Mouse (Mus musculus): ENCODE data around the gene Lrpprc. TPM values are rescaled to one million over a fixed set of nuclear protein-coding genes. Genes with fewer than 3 reads are reported as not detected.

The Lrpprc gene
- polyA plus RNA-seq, 1 experiment from 2014 or later = 72.4 TPM

GRCm38 (mm10) chr17:84688834-84689233, 101.8 kb downstream of the Lrpprc start:
- H3K27me3 ChIP-seq = no peaks in the 10 kb centered on the region
- in situ Hi-C loops (cut with MboI; ENCODE audit: low pct_unique_long_range_greater_than_20kb) = no loop called here
- TF ChIP-seq CTCF (IDR thresholded peaks at IDR 0.05) = no peak
- ChIA-PET CTCF (interaction anchor here (1.0 to 1.9 kb wide), 2 partner anchors 10 to 88 kb away, joined by 4 to 9 read pairs; no protein-coding TSS in a partner anchor), POLR2A (no interaction called here)
- DNase-seq (ENCODE audit: low read depth, low spot score) = no peak
- no peak for ATAC-seq

GRCm38 (mm10) chr17:84687994-84688393, 102.6 kb downstream of the Lrpprc start:
- DNase-seq (ENCODE audit: low read depth, low spot score) = no peak
- H3K27me3 ChIP-seq = no peaks in the 10 kb centered on the region
- ChIA-PET POLR2A (no interaction called here), CTCF (no interaction called here)
- ATAC-seq = no peak
- no peak for TF ChIP-seq CTCF (IDR thresholded peaks at IDR 0.05)
- in situ Hi-C loops (cut with MboI; ENCODE audit: low pct_unique_long_range_greater_than_20kb) = no loop called here

- in situ Hi-C loops (cut with MboI; ENCODE audit: low pct_unique_long_range_greater_than_20kb) = no loop called here
- ATAC-seq (peak; percentile 3), DNase-seq (ENCODE audit: low read depth, low spot score) (peak; percentile 43)
- POLR2A ChIA-PET = interaction anchor here (0.6 kb wide), 1 partner anchor 18 kb away, joined by 3 read pairs; no protein-coding TSS in a partner anchor
- no peak for TF ChIP-seq CTCF (IDR thresholded peaks at IDR 0.05)
- H3K27me3 ChIP-seq = no peaks in the 10 kb centered on the region
- CTCF ChIA-PET = interaction anchor here (1.2 to 2.2 kb wide), 2 partner anchors 10 to 14 kb away, joined by 3 to 8 read pairs; partner anchors contain the start of gene Abcg8
Measured at GRCm38 (mm10) chr17:84685286-84685685, 105.3 kb downstream of the Lrpprc start.

- in situ Hi-C loops (cut with MboI; ENCODE audit: low pct_unique_long_range_greater_than_20kb) = no loop called here
- ATAC-seq (no peak), DNase-seq (ENCODE audit: low read depth, low spot score) (no peak)
- POLR2A ChIA-PET = no interaction called here
- CTCF ChIA-PET = interaction anchor here (1.2 kb wide), 1 partner anchor 9 kb away, joined by 3 read pairs; the partner anchor contains the start of gene Abcg8
- TF ChIP-seq CTCF (IDR thresholded peaks at IDR 0.05) = no peak
- no peaks in the 10 kb centered on the region for H3K27me3 ChIP-seq
Measured at GRCm38 (mm10) chr17:84684284-84684683, 106.3 kb downstream of the Lrpprc start.

- no peak for ATAC-seq
- ChIA-PET POLR2A (no interaction called here), CTCF (interaction anchor here (0.8 kb wide), 1 partner anchor 15 kb away, joined by 3 read pairs; no protein-coding TSS in a partner anchor)
- TF ChIP-seq CTCF (IDR thresholded peaks at IDR 0.05) = no peak
- no peak for DNase-seq (ENCODE audit: low read depth, low spot score)
- H3K27me3 ChIP-seq = no peaks in the 10 kb centered on the region
- in situ Hi-C loops (cut with MboI; ENCODE audit: low pct_unique_long_range_greater_than_20kb) = no loop called here
Measured at GRCm38 (mm10) chr17:84682734-84683717, 107.6 kb downstream of the Lrpprc start, which contains the start of gene Abcg5. Gene Abcg5, minus strand, starts transcription at chr17:84683011.

GRCm38 (mm10) chr17:84681670-84682069, 108.9 kb downstream of the Lrpprc start:
- in situ Hi-C loops (cut with MboI; ENCODE audit: low pct_unique_long_range_greater_than_20kb) = no loop called here
- DNase-seq (ENCODE audit: low read depth, low spot score) (no peak), ATAC-seq (no peak)
- no peaks in the 10 kb centered on the region for H3K27me3 ChIP-seq
- POLR2A ChIA-PET = no interaction called here
- CTCF ChIA-PET = no interaction called here
- no peak for TF ChIP-seq CTCF (IDR thresholded peaks at IDR 0.05)

GRCm38 (mm10) chr17:84677595-84677994, 113.0 kb downstream of the Lrpprc start:
- CTCF ChIA-PET = interaction anchor here (1.0 kb wide), 1 partner anchor 10 kb away, joined by 3 read pairs; no protein-coding TSS in a partner anchor
- H3K27me3 ChIP-seq = no peaks in the 10 kb centered on the region
- no peak for TF ChIP-seq CTCF (IDR thresholded peaks at IDR 0.05)
- ATAC-seq (no peak), DNase-seq (ENCODE audit: low read depth, low spot score) (no peak)
- POLR2A ChIA-PET = no interaction called here
- in situ Hi-C loops (cut with MboI; ENCODE audit: low pct_unique_long_range_greater_than_20kb) = no loop called here

GRCm38 (mm10) chr17:84675951-84676366, 114.6 kb downstream of the Lrpprc start, which contains the start of gene Abcg8:
Gene Abcg8, plus strand, starts transcription at chr17:84676302.
- TF ChIP-seq CTCF (IDR thresholded peaks at IDR 0.05) = no peak
- ATAC-seq (no peak), DNase-seq (ENCODE audit: low read depth, low spot score) (no peak)
- CTCF ChIA-PET = interaction anchor here (0.8 kb wide), 1 partner anchor 9 kb away, joined by 3 read pairs; no protein-coding TSS in a partner anchor
- in situ Hi-C loops (cut with MboI; ENCODE audit: low pct_unique_long_range_greater_than_20kb) = no loop called here
- POLR2A ChIA-PET = no interaction called here
- H3K27me3 ChIP-seq = no peaks in the 10 kb centered on the region

GRCm38 (mm10) chr17:84675204-84675603, 115.4 kb downstream of the Lrpprc start:
- ATAC-seq (no peak), DNase-seq (ENCODE audit: low read depth, low spot score) (no peak)
- in situ Hi-C loops (cut with MboI; ENCODE audit: low pct_unique_long_range_greater_than_20kb) = no loop called here
- CTCF ChIA-PET = interaction anchor here (0.8 kb wide), 1 partner anchor 9 kb away, joined by 3 read pairs; no protein-coding TSS in a partner anchor
- POLR2A ChIA-PET = interaction anchor here (0.7 kb wide), 1 partner anchor 11 kb away, joined by 6 read pairs; no protein-coding TSS in a partner anchor
- TF ChIP-seq CTCF (IDR thresholded peaks at IDR 0.05) = no peak
- H3K27me3 ChIP-seq = no peaks in the 10 kb centered on the region

- DNase-seq (ENCODE audit: low read depth, low spot score) (no peak), ATAC-seq (no peak)
- no peak for TF ChIP-seq CTCF (IDR thresholded peaks at IDR 0.05)
- POLR2A ChIA-PET = no interaction called here
- CTCF ChIA-PET = no interaction called here
- no peaks in the 10 kb centered on the region for H3K27me3 ChIP-seq
- in situ Hi-C loops (cut with MboI; ENCODE audit: low pct_unique_long_range_greater_than_20kb) = no loop called here
Measured at GRCm38 (mm10) chr17:84674048-84674447, 116.5 kb downstream of the Lrpprc start.

Measured in Patski (cell line).